Mouse (Mus musculus) inflammation-experienced regulatory T-cells (primary cell): ENCODE results near the gene S100pbp. TPM values are rescaled to one million over a fixed set of nuclear protein-coding genes. Genes with fewer than 3 reads are reported as not detected.

Experiments used
- polyA plus RNA-seq, 2 experiments: library from polyadenylated mRNA; unstranded; fragments of 100-300 nt; shearing (Covaris generic); gene quantifications; one replicate each; pipeline ENCODE4 v1.2.1; 2017

S100pbp gene
- 10 to 100 TPM; 16.7 to 20.3 TPM for polyA plus RNA-seq

GRCm38 (mm10) chr4:129189542-129190519, at the start of gene S100pbp, which contains the start of gene Yars:
TSS of gene S100pbp (minus strand) at chr4:129189727.
TSS of gene Yars (plus strand) at chr4:129189760.

GRCm38 (mm10) chr4:129136579-129137391, 52.7 kb downstream of the S100pbp start, which contains the start of gene Fndc5:
TSS of gene Fndc5 (plus strand) at chr4:129136999.

GRCm38 (mm10) chr4:129121569-129122086, 67.9 kb downstream of the S100pbp start, which contains the start of gene Hpca:
TSS of gene Hpca (minus strand) at chr4:129122036.

GRCm38 (mm10) chr4:129105356-129105755, 84.2 kb downstream of the S100pbp start, which contains the start of gene Tmem54:
TSS of gene Tmem54 (plus strand) at chr4:129105548.

Other genes with a start within 250 kb of the S100pbp start
- gene Azin2, start 227.3 kb downstream of the S100pbp start, polyA plus RNA-seq, result 1 to 10 TPM in 1 of 2 experiments, under 1 TPM in 1; 0.53 to 2.3 TPM
- gene Ak2, start 197.8 kb downstream of the S100pbp start, polyA plus RNA-seq, result 100 to 1,000 TPM; 130 to 159 TPM
- gene Rnf19b, start 131.5 kb downstream of the S100pbp start, polyA plus RNA-seq, result 10 to 100 TPM; 59.1 to 61.7 TPM
- not detected for gene Tmem54, start 84.2 kb downstream of the S100pbp start, polyA plus RNA-seq
- gene Hpca, start 67.7 kb downstream of the S100pbp start, polyA plus RNA-seq, result under 1 TPM in 1 of 2 experiments, not detected in 1; 0.18 TPM
- 1 to 10 TPM in 1 of 2 experiments, under 1 TPM in 1; 0.56 to 1.0 TPM for gene Fndc5, start 52.7 kb downstream of the S100pbp start, polyA plus RNA-seq
- gene Yars, start within 50 bp of the S100pbp start, polyA plus RNA-seq, result 10 to 100 TPM; 48.9 to 49.5 TPM
- gene C77080, start 71.7 kb upstream of the S100pbp start, polyA plus RNA-seq, result 1 to 10 TPM in 1 of 2 experiments, under 1 TPM in 1; 0.67 to 1.0 TPM
- gene Sync, start 97.9 kb upstream of the S100pbp start, polyA plus RNA-seq, result under 1 TPM in 1 of 2 experiments, not detected in 1; 0.16 TPM
- 100 to 1,000 TPM; 289 to 317 TPM for gene Rbbp4, start 145.6 kb upstream of the S100pbp start, polyA plus RNA-seq
- gene Zbtb8os, start 146.0 kb upstream of the S100pbp start, polyA plus RNA-seq, result 10 to 100 TPM; 57.3 to 72.8 TPM
- gene Zbtb8a, start 188.4 kb upstream of the S100pbp start, polyA plus RNA-seq, result 10 to 100 TPM; 10.9 to 17.0 TPM